Mouse (Mus musculus): ENCODE measurements around the gene Ccdc96. TPM values are rescaled to one million over a fixed set of nuclear protein-coding genes. Genes with fewer than 3 reads are reported as not detected.

The Ccdc96 gene
- polyA plus RNA-seq, 1 experiment from 2014 or later: 0.44 TPM

GRCm38 (mm10) chr5:36464709-36465661, 19.4 kb upstream of the Ccdc96 start, which contains the start of gene Grpel1:
TSS of gene Grpel1 (plus strand) at chr5:36464998.
- Histone ChIP-seq H3K36me3 (ENCODE audit: control insufficient read depth, insufficient read depth, low read length) (0 out of 2 replicates have a peak, but pooled peaks cover 8% of the 10 kb centered on the region), H3K27me3 (ENCODE audit: control insufficient read depth, insufficient read depth, low read length) (no peaks in the 10 kb centered on the region), H3K27ac (ENCODE audit: low read depth, low read length) (peak within 1 kb of the TSS; percentile 48; the same call in 1 of the 2 replicates), H3K4me2 (peak within 1 kb of the TSS; percentile 95), H3K4me3 (ENCODE audit: low read depth, low read length) (peak within 1 kb of the TSS; percentile 82), H3K4me1 (ENCODE audit: control insufficient read depth, insufficient read depth, low read length) (peaks cover 13% of the 10 kb centered on the region), H3K9ac (ENCODE audit: low read depth, low read length) (peak within 1 kb of the TSS; percentile 83), H3K9me3 (replicated peaks; ENCODE audit: control insufficient read depth, low read length) (no peaks in the 10 kb centered on the region)
- under 1% methylated on average over 68 of the region's 68 CpGs for WGBS (ENCODE audit: insufficient replicate concordance)
- peak; percentile 95 for ATAC-seq (replicated peaks; ENCODE audit: insufficient number of reproducible peaks, low FRiP score, low TSS enrichment)

GRCm38 (mm10) chr5:36465889-36466288, 18.5 kb upstream of the Ccdc96 start:
- Histone ChIP-seq H3K27ac (ENCODE audit: low read depth, low read length) (no peak overlapping the region), H3K4me1 (ENCODE audit: control insufficient read depth, insufficient read depth, low read length) (peaks cover 13% of the 10 kb centered on the region), H3K36me3 (ENCODE audit: control insufficient read depth, insufficient read depth, low read length) (peaks cover 13% of the 10 kb centered on the region; the same call in 1 of the 2 replicates), H3K9me3 (replicated peaks; ENCODE audit: control insufficient read depth, low read length) (no peaks in the 10 kb centered on the region), H3K27me3 (ENCODE audit: control insufficient read depth, insufficient read depth, low read length) (no peaks in the 10 kb centered on the region), H3K9ac (ENCODE audit: low read depth, low read length) (peak overlapping the region; percentile 83), H3K4me2 (peak overlapping the region; percentile 95), H3K4me3 (ENCODE audit: low read depth, low read length) (peak overlapping the region; percentile 82)
- WGBS (ENCODE audit: insufficient replicate concordance): 23% methylated on average over 8 of the region's 8 CpGs
- no peak for ATAC-seq (replicated peaks; ENCODE audit: insufficient number of reproducible peaks, low FRiP score, low TSS enrichment)

GRCm38 (mm10) chr5:36471206-36471605, 13.2 kb upstream of the Ccdc96 start:
- no peaks in the 10 kb centered on the region for H3K27me3 ChIP-seq (ENCODE audit: control insufficient read depth, insufficient read depth, low read length)
- ATAC-seq (replicated peaks; ENCODE audit: insufficient number of reproducible peaks, low FRiP score, low TSS enrichment): no peak
- peaks cover 32% of the 10 kb centered on the region for H3K36me3 ChIP-seq (ENCODE audit: control insufficient read depth, insufficient read depth, low read length)
- no peak overlapping the region for H3K27ac ChIP-seq (ENCODE audit: low read depth, low read length)
- H3K9ac ChIP-seq (ENCODE audit: low read depth, low read length): no peak overlapping the region
- H3K9me3 ChIP-seq (replicated peaks; ENCODE audit: control insufficient read depth, low read length): no peaks in the 10 kb centered on the region
- H3K4me1 ChIP-seq (ENCODE audit: control insufficient read depth, insufficient read depth, low read length): peaks cover under 1% of the 10 kb centered on the region; the same call in 1 of the 2 replicates
- H3K4me3 ChIP-seq (ENCODE audit: low read depth, low read length): no peak overlapping the region
- WGBS (ENCODE audit: insufficient replicate concordance): 92% methylated on average over 8 of the region's 8 CpGs
- no peak overlapping the region for H3K4me2 ChIP-seq

- WGBS (ENCODE audit: insufficient replicate concordance): 84% methylated on average over 4 of the region's 4 CpGs
- H3K4me3 ChIP-seq (ENCODE audit: low read depth, low read length): no peak overlapping the region
- ATAC-seq (replicated peaks; ENCODE audit: insufficient number of reproducible peaks, low FRiP score, low TSS enrichment): no peak
- no peak overlapping the region for H3K9ac ChIP-seq (ENCODE audit: low read depth, low read length)
- no peaks in the 10 kb centered on the region for H3K9me3 ChIP-seq (replicated peaks; ENCODE audit: control insufficient read depth, low read length)
- peaks cover 32% of the 10 kb centered on the region for H3K36me3 ChIP-seq (ENCODE audit: control insufficient read depth, insufficient read depth, low read length)
- no peak overlapping the region for H3K4me2 ChIP-seq
- no peaks in the 10 kb centered on the region for H3K27me3 ChIP-seq (ENCODE audit: control insufficient read depth, insufficient read depth, low read length)
- H3K4me1 ChIP-seq (ENCODE audit: control insufficient read depth, insufficient read depth, low read length): no peaks in the 10 kb centered on the region
- H3K27ac ChIP-seq (ENCODE audit: low read depth, low read length): no peak overlapping the region
Measured at GRCm38 (mm10) chr5:36472876-36473655, 11.3 kb upstream of the Ccdc96 start.

- Histone ChIP-seq H3K36me3 (ENCODE audit: control insufficient read depth, insufficient read depth, low read length) (peaks cover 31% of the 10 kb centered on the region), H3K4me1 (ENCODE audit: control insufficient read depth, insufficient read depth, low read length) (no peaks in the 10 kb centered on the region; the same call in 1 of the 2 replicates)
Measured at GRCm38 (mm10) chr5:36474283-36474682, 10.1 kb upstream of the Ccdc96 start.

GRCm38 (mm10) chr5:36477486-36477885, 6.9 kb upstream of the Ccdc96 start:
- 87% methylated on average over 3 of the region's 3 CpGs for WGBS (ENCODE audit: insufficient replicate concordance)

More at GRCm38 (mm10) chr5:36474283-36474682, 10.1 kb upstream of the Ccdc96 start:
- Histone ChIP-seq H3K27ac (ENCODE audit: low read depth, low read length) (no peak overlapping the region), H3K4me3 (ENCODE audit: low read depth, low read length) (no peak overlapping the region), H3K9me3 (replicated peaks; ENCODE audit: control insufficient read depth, low read length) (no peaks in the 10 kb centered on the region), H3K4me2 (no peak overlapping the region), H3K27me3 (ENCODE audit: control insufficient read depth, insufficient read depth, low read length) (no peaks in the 10 kb centered on the region), H3K9ac (ENCODE audit: low read depth, low read length) (no peak overlapping the region)
- no peak for ATAC-seq (replicated peaks; ENCODE audit: insufficient number of reproducible peaks, low FRiP score, low TSS enrichment)
- 83% methylated on average over 5 of the region's 5 CpGs for whole genome bisulfite sequencing (ENCODE audit: insufficient replicate concordance)

GRCm38 (mm10) chr5:36478540-36479420, 5.6 kb upstream of the Ccdc96 start:
- H3K4me3 ChIP-seq (ENCODE audit: low read depth, low read length): no peak overlapping the region
- no peak overlapping the region for H3K27ac ChIP-seq (ENCODE audit: low read depth, low read length)
- peaks cover 5% of the 10 kb centered on the region; the same call in 1 of the 2 replicates for H3K36me3 ChIP-seq (ENCODE audit: control insufficient read depth, insufficient read depth, low read length)
- H3K9ac ChIP-seq (ENCODE audit: low read depth, low read length): no peak overlapping the region
- no peaks in the 10 kb centered on the region for H3K27me3 ChIP-seq (ENCODE audit: control insufficient read depth, insufficient read depth, low read length)
- ATAC-seq (replicated peaks; ENCODE audit: insufficient number of reproducible peaks, low FRiP score, low TSS enrichment): no peak
- peaks cover 21% of the 10 kb centered on the region for H3K4me1 ChIP-seq (ENCODE audit: control insufficient read depth, insufficient read depth, low read length)
- 76% methylated on average over 6 of the region's 6 CpGs for WGBS (ENCODE audit: insufficient replicate concordance)
- H3K4me2 ChIP-seq: no peak overlapping the region
- H3K9me3 ChIP-seq (replicated peaks; ENCODE audit: control insufficient read depth, low read length): no peaks in the 10 kb centered on the region

More at GRCm38 (mm10) chr5:36477486-36477885, 6.9 kb upstream of the Ccdc96 start:
- peaks cover 15% of the 10 kb centered on the region for H3K36me3 ChIP-seq (ENCODE audit: control insufficient read depth, insufficient read depth, low read length)
- H3K4me3 ChIP-seq (ENCODE audit: low read depth, low read length): no peak overlapping the region
- H3K27me3 ChIP-seq (ENCODE audit: control insufficient read depth, insufficient read depth, low read length): no peaks in the 10 kb centered on the region
- ATAC-seq (replicated peaks; ENCODE audit: insufficient number of reproducible peaks, low FRiP score, low TSS enrichment): no peak
- H3K9me3 ChIP-seq (replicated peaks; ENCODE audit: control insufficient read depth, low read length): no peaks in the 10 kb centered on the region
- peaks cover 13% of the 10 kb centered on the region for H3K4me1 ChIP-seq (ENCODE audit: control insufficient read depth, insufficient read depth, low read length)
- no peak overlapping the region for H3K4me2 ChIP-seq
- H3K27ac ChIP-seq (ENCODE audit: low read depth, low read length): no peak overlapping the region
- no peak overlapping the region for H3K9ac ChIP-seq (ENCODE audit: low read depth, low read length)
